Mouse (Mus musculus) mesoderm, embryonic 11.5 days (tissue): ENCODE measurements around the gene Slc2a3.
"Not testable (repeated sequence)": the region's sequence is repeated elsewhere in the genome, so short reads cannot be mapped to it uniquely, and the experiment has no call there.

Source experiments
- DNase-seq: peaks from one replicate; pipeline ENCODE4 v3.0.0-alpha.2; 2012; ENCODE audit warnings: low read depth, low spot score

Slc2a3 gene

GRCm38 (mm10) chr6:122764446-122765297 lies 36.8 kb downstream of the Slc2a3 start:
- peak; percentile 72 for DNase-seq

- no peak for DNase-seq
These were observed 37.5 kb downstream of the Slc2a3 start for GRCm38 (mm10) chr6:122763844-122764445.

GRCm38 (mm10) chr6:122762952-122763700 lies 38.3 kb downstream of the Slc2a3 start:
- DNase-seq = no peak

GRCm38 (mm10) chr6:122762480-122762879 lies 39.0 kb downstream of the Slc2a3 start:
- DNase-seq = no peak

GRCm38 (mm10) chr6:122761901-122762300 lies 39.5 kb downstream of the Slc2a3 start:
- no peak for DNase-seq

GRCm38 (mm10) chr6:122761011-122761599 lies 40.3 kb downstream of the Slc2a3 start:
- peak; percentile 82 for DNase-seq

GRCm38 (mm10) chr6:122758732-122759131 lies 42.7 kb downstream of the Slc2a3 start:
- DNase-seq = no peak

GRCm38 (mm10) chr6:122755913-122756312 lies 45.5 kb downstream of the Slc2a3 start:
- no peak for DNase-seq

- DNase-seq = no peak
These were observed 50.9 kb downstream of the Slc2a3 start for GRCm38 (mm10) chr6:122750579-122750978.

- DNase-seq = no peak
These were observed 56.8 kb downstream of the Slc2a3 start for GRCm38 (mm10) chr6:122744505-122745249.

- no peak for DNase-seq
These were observed 58.1 kb downstream of the Slc2a3 start for GRCm38 (mm10) chr6:122743353-122743752.

- peak; percentile 50 for DNase-seq
These were observed 59.1 kb downstream of the Slc2a3 start for GRCm38 (mm10) chr6:122742228-122742899.

- no peak for DNase-seq
These were observed 59.8 kb downstream of the Slc2a3 start for GRCm38 (mm10) chr6:122741460-122742227.

GRCm38 (mm10) chr6:122739952-122740351 lies 61.5 kb downstream of the Slc2a3 start:
- DNase-seq = peak; percentile 83

- peak; percentile 56 for DNase-seq
These were observed 81.5 kb downstream of the Slc2a3 start for GRCm38 (mm10) chr6:122719942-122720341.

GRCm38 (mm10) chr6:122718224-122718623 lies 83.2 kb downstream of the Slc2a3 start:
- not testable (repeated sequence) for DNase-seq

GRCm38 (mm10) chr6:122715886-122716285 lies 85.6 kb downstream of the Slc2a3 start:
- DNase-seq = no peak

GRCm38 (mm10) chr6:122714707-122715365 lies 86.6 kb downstream of the Slc2a3 start:
- DNase-seq = no peak

- not testable (repeated sequence) for DNase-seq
These were observed 88.3 kb downstream of the Slc2a3 start for GRCm38 (mm10) chr6:122713116-122713515.
